17 mouse cellular contexts compared by ENCODE assay signal in genomic region chr12:9582248-9582995, GRCm38 (mm10). TPM values are rescaled to one million over a fixed set of nuclear protein-coding genes. Genes with fewer than 3 reads are reported as not detected.
DNase-seq lines count a peak whose midpoint lies in the region; ATAC-seq and TF ChIP-seq lines count a peak whose summit lies in the region.
"Had no signal": no experiment of that assay in that cellular context is flagged by ENCODE, and none has a peak within 500 bp of the region (broad histone marks: within the 10 kb centered on the region; RNA-seq: fewer than 3 reads in every experiment).

No protein-coding gene starts in this region.

- intact Hi-C loops in heart, postnatal 10 days (cut with DNase I) = loop anchor here (10.0 kb wide), 1 partner anchor 222 kb away; no protein-coding TSS in a partner anchor

- no peaks in the 10 kb centered on the region for H3K9me3 ChIP-seq in intestine, postnatal 0 days (ENCODE audit: control insufficient read depth)
- H3K9me3 ChIP-seq in intestine, embryonic 16.5 days (ENCODE audit: control insufficient read depth, low read length) = no peaks in the 10 kb centered on the region
- H3K9me3 ChIP-seq in embryonic facial prominence, embryonic 12.5 days = no peaks in the 10 kb centered on the region
- H3K9me3 ChIP-seq: heart, embryonic 15.5 days; limb, embryonic 13.5 days had no signal

- H3K27ac ChIP-seq in intestine, postnatal 0 days (ENCODE audit: low read depth, low read length) = no peak overlapping the region
- H3K27ac ChIP-seq in intestine, embryonic 16.5 days (ENCODE audit: low read length) = no peak overlapping the region
- peak overlapping the region; percentile 41; the same call in 1 of the 2 replicates for H3K27ac ChIP-seq in embryonic facial prominence, embryonic 12.5 days
- H3K27ac ChIP-seq: heart, embryonic 15.5 days; limb, embryonic 13.5 days had no signal

- H3K4me3 ChIP-seq in intestine, postnatal 0 days (ENCODE audit: low read depth, low read length) = no peak overlapping the region
- no peak overlapping the region for H3K4me3 ChIP-seq in intestine, embryonic 16.5 days (ENCODE audit: low read length)
- H3K4me3 ChIP-seq in embryonic facial prominence, embryonic 12.5 days = 0 out of 2 replicates have a peak overlapping the region, but pooled peaks have one; percentile 1
- H3K4me3 ChIP-seq: limb, embryonic 13.5 days had no signal

- ATAC-seq in intestine, postnatal 0 days = no peak
- no peak for ATAC-seq in intestine, embryonic 16.5 days
- ATAC-seq in embryonic facial prominence, embryonic 12.5 days (ENCODE audit: insufficient number of reproducible peaks, insufficient read depth, low FRiP score, low TSS enrichment) = no peak
- ATAC-seq: CD4-positive, CD25-positive, alpha-beta regulatory T cell, adult 4 months had no signal

- 31% methylated on average over 14 of the region's 14 CpGs for WGBS in intestine, postnatal 0 days
- 27% methylated on average over 14 of the region's 14 CpGs for WGBS in intestine, embryonic 16.5 days
- WGBS in embryonic facial prominence, embryonic 12.5 days = 7% methylated on average over 14 of the region's 14 CpGs

- no peak overlapping the region for H3K4me2 ChIP-seq in intestine, postnatal 0 days (replicated peaks; ENCODE audit: low read depth)
- H3K4me2 ChIP-seq in intestine, embryonic 16.5 days (ENCODE audit: low read depth, low read length) = no peak overlapping the region
- H3K4me2 ChIP-seq in embryonic facial prominence, embryonic 12.5 days (replicated peaks) = 0 out of 2 replicates have a peak overlapping the region, but pooled peaks have one; percentile 2
- H3K4me2 ChIP-seq: limb, embryonic 13.5 days had no signal

- H3K4me1 ChIP-seq in intestine, postnatal 0 days (replicated peaks; ENCODE audit: control insufficient read depth, insufficient read depth, low read length) = 0 out of 2 replicates have a peak, but pooled peaks cover 5% of the 10 kb centered on the region
- H3K4me1 ChIP-seq in intestine, embryonic 16.5 days (ENCODE audit: control insufficient read depth, insufficient read depth, low read length) = peaks cover 10% of the 10 kb centered on the region
- H3K4me1 ChIP-seq in embryonic facial prominence, embryonic 12.5 days = peaks cover 32% of the 10 kb centered on the region

- peak; percentile 17; the same call in 1 of the 2 replicates for TF ChIP-seq CTCF in intestine, postnatal 0 days (IDR thresholded peaks at IDR 0.05; ENCODE audit: low read depth)

- H3K27me3 ChIP-seq in intestine, postnatal 0 days (replicated peaks; ENCODE audit: control insufficient read depth, insufficient read depth, low read length) = peaks cover 68% of the 10 kb centered on the region
- H3K27me3 ChIP-seq in intestine, embryonic 16.5 days (replicated peaks; ENCODE audit: control insufficient read depth, insufficient read depth, low read length) = peaks cover 41% of the 10 kb centered on the region
- peaks cover 50% of the 10 kb centered on the region for H3K27me3 ChIP-seq in embryonic facial prominence, embryonic 12.5 days

- H3K36me3 ChIP-seq in intestine, postnatal 0 days (ENCODE audit: control insufficient read depth, insufficient read depth) = no peaks in the 10 kb centered on the region
- H3K36me3 ChIP-seq in intestine, embryonic 16.5 days (ENCODE audit: control insufficient read depth, insufficient read depth, low read length) = no peaks in the 10 kb centered on the region
- no peaks in the 10 kb centered on the region for H3K36me3 ChIP-seq in embryonic facial prominence, embryonic 12.5 days
- H3K36me3 ChIP-seq: heart, embryonic 15.5 days had no signal

- peak; percentile 90 for DNase-seq in heart, adult 11 months
- no peak for DNase-seq in heart, postnatal 10 days
- DNase-seq in ES-CJ7 (ENCODE audit: low read depth, low spot score) = peak; percentile 30
- DNase-seq in spleen, postnatal 36 days (ENCODE audit: low spot score in 2 of 2) = no peak
- no peak for DNase-seq in spleen, postnatal 10 days (ENCODE audit: low spot score in 2 of 2)
- DNase-seq: cerebellum, adult 18-20 months; gastrocnemius, postnatal 10 days; kidney, adult 18-20 months; lung, postnatal 4 days; right cerebral cortex, postnatal 25 days had no signal

- no peak overlapping the region for H3K9ac ChIP-seq in intestine, postnatal 0 days (ENCODE audit: low read depth, low read length)
- no peak overlapping the region for H3K9ac ChIP-seq in intestine, embryonic 16.5 days (ENCODE audit: low read depth, low read length)
- no peak overlapping the region for H3K9ac ChIP-seq in embryonic facial prominence, embryonic 12.5 days
- H3K9ac ChIP-seq: heart, embryonic 15.5 days; limb, embryonic 13.5 days had no signal

RNA-seq across cellular contexts. Expression of gene Osr1, which starts 12.5 kb away (rescaled TPM):
- 10 to 100 TPM in 1 of 2 experiments, 1 to 10 TPM in 1; 8.9 to 11.3 TPM for total RNA-seq in heart, postnatal 10 days (2021)
- 20.1 and 25.0 TPM in 2 replicates for polyA plus RNA-seq in intestine, postnatal 0 days (2015; fragmentation: Nextera tagmentation; extraction: Ambion mirVana)
- polyA plus RNA-seq in intestine, embryonic 16.5 days (2015; fragmentation: Nextera tagmentation; extraction: Ambion mirVana) = 23.4 and 26.3 TPM in 2 replicates
- 87.4 and 88.0 TPM in 2 replicates for polyA plus RNA-seq in embryonic facial prominence, embryonic 12.5 days (2016; fragmentation: Nextera tagmentation; extraction: Ambion mirVana)
- total RNA-seq: monocyte, adult 5-6 weeks had no signal
- polyA plus RNA-seq: CD4-positive, CD25-positive, alpha-beta regulatory T cell, adult 4 months had no signal

Comparison
In these comparisons a context has a peak if more than half of its experiments do, and no peak if none do; other contexts are left out.
1. DNase-seq: peak in heart, adult 11 months (single experiment) and ES-CJ7 (single experiment); none in heart, postnatal 10 days (0 of 2), spleen, postnatal 36 days (0 of 2) and spleen, postnatal 10 days (0 of 2).